Mouse (Mus musculus) NIH3T3 (cell line): ENCODE measurements at regions not wholly inside any gene's neighbourhood (a gene's known extent, or its start where the extent isn't known, plus 50 kb on each side); places are given as distances from the start of the nearest gene placed in this dataset.

Source experiments
- DNase-seq: peaks from one replicate; pipeline ENCODE4 v3.0.0-alpha.2; 2012; ENCODE audit warnings: low read depth

- DNase-seq, result no peak
Measured at GRCm38 (mm10) chr10:37221730-37222129, 83.0 kb upstream of the Marcks start.

GRCm38 (mm10) chr10:37220434-37220833 lies 81.7 kb upstream of the Marcks start:
- DNase-seq, result no peak

GRCm38 (mm10) chr10:37219936-37220335 lies 81.2 kb upstream of the Marcks start:
- DNase-seq, result no peak

DNA sequence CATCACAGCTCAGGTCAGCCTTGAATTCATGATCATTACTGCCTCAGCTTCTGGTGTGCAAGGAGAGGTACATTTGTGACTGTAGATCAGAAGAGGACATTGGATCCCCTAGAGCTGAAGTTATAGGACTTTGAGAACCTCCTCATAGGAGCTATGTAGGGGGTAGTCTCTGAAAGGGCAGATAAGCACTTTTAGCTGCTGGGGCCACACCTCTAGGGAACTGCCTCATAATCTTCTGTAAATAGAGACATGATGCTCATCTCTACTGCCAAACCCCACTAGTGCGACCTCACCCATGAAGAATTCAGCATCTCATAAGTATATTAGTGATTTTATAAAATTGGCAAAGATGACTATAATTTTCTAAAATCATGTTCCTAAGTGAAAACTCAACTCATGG lies 80.7 kb upstream of the Marcks start:
- no peak for DNase-seq

GRCm38 (mm10) chr10:37214656-37215055 lies 75.9 kb upstream of the Marcks start:
- no peak for DNase-seq

DNA sequence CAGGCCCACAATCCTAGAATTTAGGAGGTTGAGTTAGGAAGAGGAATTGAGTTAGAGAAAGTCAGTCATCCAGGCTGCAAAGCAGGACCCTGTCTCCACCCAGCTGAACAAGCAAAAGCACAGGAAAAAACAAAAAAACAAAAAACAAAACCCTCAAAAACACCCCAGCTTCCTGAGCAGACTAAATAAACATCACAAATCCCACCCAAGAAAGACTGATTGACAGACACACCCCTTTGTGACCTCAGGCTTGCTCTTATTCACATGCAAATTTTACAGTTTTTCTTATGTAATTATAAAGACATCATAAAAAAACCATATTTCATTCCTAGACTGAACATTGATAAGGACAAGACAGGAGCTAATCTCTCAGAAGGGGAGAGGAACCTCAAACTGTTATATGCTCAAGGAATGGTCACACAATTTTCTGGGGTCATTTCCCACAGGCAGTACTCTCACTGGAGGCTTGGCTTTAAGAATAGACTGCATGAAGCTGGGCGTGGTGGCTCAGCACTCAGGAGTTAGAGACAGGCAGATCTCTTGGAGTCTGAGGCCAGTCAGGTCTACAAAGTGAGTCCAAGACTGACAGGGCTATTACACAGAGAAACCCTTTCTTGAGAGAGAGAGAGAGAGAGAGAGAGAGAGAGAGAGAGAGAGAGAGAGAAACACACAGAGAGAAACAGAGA lies 73.8 kb upstream of the Marcks start:
- DNase-seq, result no peak

- DNase-seq, result no peak
Measured at GRCm38 (mm10) chr10:37211305-37211704, 72.6 kb upstream of the Marcks start.

- no peak for DNase-seq
Measured at GRCm38 (mm10) chr10:37210223-37210622, 71.5 kb upstream of the Marcks start.

DNA sequence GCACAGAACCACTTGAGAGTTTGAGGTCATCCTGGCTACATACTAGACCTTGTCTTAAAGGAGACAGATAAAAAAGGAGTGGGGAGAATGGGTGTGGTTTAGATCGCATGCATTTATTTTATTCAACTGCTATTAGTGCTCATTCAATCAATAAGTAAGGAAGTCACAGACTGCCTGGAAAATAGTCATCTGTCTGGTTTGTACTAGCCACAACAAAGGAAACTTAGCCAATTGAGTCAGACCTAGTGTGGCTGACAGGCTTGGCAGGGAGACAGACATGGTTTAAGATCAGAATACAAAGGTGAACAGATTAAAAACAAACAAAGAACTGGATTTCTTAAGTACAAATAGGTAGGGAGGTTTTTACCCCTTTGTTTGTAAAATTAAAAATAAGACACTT lies 68.3 kb upstream of the Marcks start:
- no peak for DNase-seq

DNA sequence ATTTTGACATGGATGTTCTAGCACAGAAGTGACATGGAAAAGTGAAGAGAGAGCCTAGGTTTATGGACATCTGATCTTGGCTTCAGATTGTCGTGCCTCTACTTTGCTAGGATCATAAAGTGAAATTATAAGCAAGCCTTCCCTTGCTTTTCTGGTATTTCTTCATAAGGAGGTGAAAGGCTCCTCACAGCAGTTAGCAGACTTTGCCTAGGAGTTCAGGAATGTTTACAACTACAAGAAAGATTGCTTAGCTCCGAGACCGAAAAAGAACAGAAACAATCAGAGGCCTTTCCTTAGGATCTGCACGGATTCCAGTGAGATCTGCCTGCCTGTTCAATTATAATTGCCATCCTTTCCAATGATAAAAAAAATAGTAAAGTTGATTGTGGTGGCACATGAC lies 67.8 kb upstream of the Marcks start:
- no peak for DNase-seq

GRCm38 (mm10) chr10:37203709-37204108 lies 65.0 kb upstream of the Marcks start:
- DNase-seq, result no peak

DNA sequence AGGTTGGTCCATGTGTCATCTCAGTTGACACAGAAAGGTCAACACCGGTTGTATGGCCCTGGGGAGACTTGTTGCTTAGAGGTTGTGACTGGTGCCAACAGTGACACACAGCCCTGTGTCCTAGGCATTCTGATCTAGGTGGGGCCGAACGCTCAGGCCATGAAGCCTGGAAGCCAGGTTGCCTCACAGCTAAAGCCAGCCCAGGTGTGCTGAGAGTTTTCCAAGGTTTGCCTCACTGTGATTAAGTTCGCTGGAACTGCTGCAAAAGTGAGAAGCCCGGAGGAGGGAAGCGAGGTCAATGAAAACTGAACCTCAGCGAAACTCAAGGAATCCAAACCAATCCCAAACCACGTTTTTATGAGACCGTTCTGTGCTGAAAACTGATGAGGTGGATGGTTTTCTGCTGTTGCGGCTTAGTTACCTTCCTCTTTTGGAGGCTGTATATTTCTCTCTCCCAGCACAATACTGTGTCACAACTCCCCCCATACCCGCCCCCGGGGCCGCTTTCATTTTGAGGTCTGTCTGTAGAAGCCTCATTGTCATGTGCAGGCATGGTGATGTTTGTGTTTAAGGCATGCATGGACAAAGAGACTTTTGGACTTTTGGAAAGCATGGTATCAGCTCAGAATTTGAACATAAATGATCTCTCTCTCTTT lies 56.2 kb upstream of the Marcks start:
- DNase-seq, result no peak

DNA sequence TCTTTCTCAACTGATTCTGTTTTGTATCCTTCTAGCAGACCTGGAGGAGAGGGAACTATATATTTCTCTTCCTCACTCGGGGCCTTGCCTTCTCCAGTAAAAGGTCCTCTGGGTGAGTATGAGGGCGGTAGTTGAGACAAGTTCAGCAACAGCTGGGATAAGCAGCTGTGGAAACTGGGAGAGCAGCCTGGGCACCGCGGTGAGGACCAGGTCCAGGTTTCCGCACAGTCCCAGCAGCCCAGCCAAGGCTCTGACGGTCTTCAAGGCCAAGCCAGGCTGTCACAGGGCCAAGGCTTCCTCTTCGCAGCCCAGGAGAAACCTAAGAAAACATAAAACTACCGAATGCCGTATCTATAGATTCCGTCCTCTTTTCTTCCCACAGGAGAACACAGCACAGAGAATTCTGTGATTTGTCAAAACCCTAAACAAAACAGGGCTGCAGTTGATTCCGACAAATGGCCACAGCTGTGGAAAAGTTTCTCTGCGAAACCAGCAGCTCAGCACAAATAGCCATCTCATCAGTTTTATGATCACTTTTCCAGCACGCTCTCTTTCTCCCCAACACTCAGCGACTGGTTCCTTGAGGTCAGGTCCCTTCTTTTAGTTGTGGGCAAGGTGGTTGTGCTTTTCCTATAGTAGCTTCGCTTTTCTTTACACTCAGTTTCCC lies 55.5 kb upstream of the Marcks start:
- DNase-seq, result no peak

- DNase-seq, result no peak
Measured at GRCm38 (mm10) chr10:37192661-37193060, 53.9 kb upstream of the Marcks start.

- DNase-seq, result no peak
Measured at GRCm38 (mm10) chr10:37190092-37190491, 51.4 kb upstream of the Marcks start.
